Mouse (Mus musculus) embryo, embryonic 10.5 days (tissue): ENCODE measurements around the gene Vangl2.

Experiments
- DNase-seq: peaks from one replicate; pipeline ENCODE4 v3.0.0-alpha.2; 2015; ENCODE audit warnings: low spot score

Gene Vangl2

GRCm38 (mm10) chr1:172028394-172029275, at the start of gene Vangl2:
Gene Vangl2 (minus strand): TSS chr1:172028444.
- DNase-seq = no peak

- DNase-seq = no peak
These were observed 49.7 kb upstream of the Vangl2 start for GRCm38 (mm10) chr1:172077981-172078380.

- no peak for DNase-seq
These were observed 44.4 kb upstream of the Vangl2 start for GRCm38 (mm10) chr1:172072604-172073003.

GRCm38 (mm10) chr1:172071556-172071955, 43.3 kb upstream of the Vangl2 start:
- peak; percentile 45 for DNase-seq

- DNase-seq = no peak
These were observed 42.0 kb upstream of the Vangl2 start for GRCm38 (mm10) chr1:172070227-172070626.

GRCm38 (mm10) chr1:172064613-172065141, 36.4 kb upstream of the Vangl2 start:
- no peak for DNase-seq

GRCm38 (mm10) chr1:172063291-172064023, 35.2 kb upstream of the Vangl2 start:
- no peak for DNase-seq

- DNase-seq = no peak
These were observed 33.9 kb upstream of the Vangl2 start for GRCm38 (mm10) chr1:172062101-172062500.

GRCm38 (mm10) chr1:172061217-172061616, 33.0 kb upstream of the Vangl2 start:
- peak; percentile 56 for DNase-seq

GRCm38 (mm10) chr1:172060659-172061058, 32.4 kb upstream of the Vangl2 start:
- DNase-seq = no peak

GRCm38 (mm10) chr1:172058874-172059273, 30.6 kb upstream of the Vangl2 start:
- no peak for DNase-seq

- no peak for DNase-seq
These were observed 30.1 kb upstream of the Vangl2 start for GRCm38 (mm10) chr1:172058321-172058720.

- DNase-seq = peak; percentile 55
These were observed 29.3 kb upstream of the Vangl2 start, which contains the start of gene Nhlh1 for GRCm38 (mm10) chr1:172057491-172057921. Gene Nhlh1 (minus strand): TSS chr1:172057573.

- no peak for DNase-seq
These were observed 28.0 kb upstream of the Vangl2 start for GRCm38 (mm10) chr1:172056251-172056650.

GRCm38 (mm10) chr1:172053541-172054440, 25.5 kb upstream of the Vangl2 start:
- peak; percentile 40 for DNase-seq

GRCm38 (mm10) chr1:172052766-172053279, 24.6 kb upstream of the Vangl2 start:
- DNase-seq = no peak

- peak; percentile 69 for DNase-seq
These were observed 21.0 kb upstream of the Vangl2 start for GRCm38 (mm10) chr1:172049131-172049782.

- peak; percentile 55 for DNase-seq
These were observed 20.0 kb upstream of the Vangl2 start for GRCm38 (mm10) chr1:172048241-172048734.

- peak; percentile 94 for DNase-seq
These were observed 18.7 kb upstream of the Vangl2 start for GRCm38 (mm10) chr1:172046938-172047337.

- DNase-seq = no peak
These were observed 18.2 kb upstream of the Vangl2 start for GRCm38 (mm10) chr1:172046410-172046809.

- DNase-seq = no peak
These were observed 1.7 kb upstream of the Vangl2 start for GRCm38 (mm10) chr1:172029914-172030313.
